Mouse (Mus musculus): Measurements from ENCODE around the gene Tmem147. TPM values are rescaled to one million over a fixed set of nuclear protein-coding genes. Genes with fewer than 3 reads are reported as not detected.

Tmem147 gene
- polyA plus RNA-seq, 1 experiment = 103 TPM

- Histone ChIP-seq H3K27ac (ENCODE audit: insufficient read depth, low read length) (no peak overlapping the region), H3K4me3 (ENCODE audit: extremely low read depth, insufficient read depth, insufficient read length) (no peak overlapping the region), H3K4me1 (ENCODE audit: control insufficient read depth, insufficient read depth, insufficient read length) (no peaks in the 10 kb centered on the region), H3K36me3 (ENCODE audit: control insufficient read depth, insufficient read depth, low read length) (no peaks in the 10 kb centered on the region), H3K27me3 (ENCODE audit: control insufficient read depth, insufficient read depth, low read length) (no peaks in the 10 kb centered on the region)
- DNase-seq (ENCODE audit: low read depth in 1 of 2, low spot score in 2 of 2) = no peak
- WGBS = 90% methylated on average over 1 of the region's 1 CpGs
- no peak for TF ChIP-seq CTCF (IDR thresholded peaks at IDR 0.05; ENCODE audit: extremely low read depth, insufficient read depth, insufficient read length, insufficient replicate concordance)
- TF ChIP-seq POLR2A (IDR thresholded peaks at IDR 0.05; ENCODE audit: low read depth, low read length) = no peak
Observed at GRCm38 (mm10) chr7:30707441-30707840, 21.9 kb downstream of the Tmem147 start.

GRCm38 (mm10) chr7:30706214-30706882 is 23.0 kb downstream of the Tmem147 start:
- Histone ChIP-seq H3K4me3 (ENCODE audit: extremely low read depth, insufficient read depth, insufficient read length) (no peak overlapping the region), H3K27me3 (ENCODE audit: control insufficient read depth, insufficient read depth, low read length) (no peaks in the 10 kb centered on the region), H3K36me3 (ENCODE audit: control insufficient read depth, insufficient read depth, low read length) (no peaks in the 10 kb centered on the region), H3K27ac (ENCODE audit: insufficient read depth, low read length) (no peak overlapping the region), H3K4me1 (ENCODE audit: control insufficient read depth, insufficient read depth, insufficient read length) (no peaks in the 10 kb centered on the region)
- TF ChIP-seq CTCF (IDR thresholded peaks at IDR 0.05; ENCODE audit: extremely low read depth, insufficient read depth, insufficient read length, insufficient replicate concordance) (no peak), POLR2A (IDR thresholded peaks at IDR 0.05; ENCODE audit: low read depth, low read length) (no peak)
- WGBS = 70% methylated on average over 8 of the region's 8 CpGs
- DNase-seq (ENCODE audit: low read depth in 1 of 2, low spot score in 2 of 2) = no peak

GRCm38 (mm10) chr7:30698589-30698988 is 30.8 kb downstream of the Tmem147 start, which contains the start of gene 2200002J24Rik:
Gene 2200002J24Rik, plus strand, starts transcription at chr7:30698926.
- DNase-seq (ENCODE audit: low read depth in 1 of 2, low spot score in 2 of 2) = no peak
- peak within 1 kb of the TSS; percentile 68 for H3K27ac ChIP-seq (ENCODE audit: insufficient read depth, low read length)

GRCm38 (mm10) chr7:30698101-30698500 is 31.2 kb downstream of the Tmem147 start:
- Histone ChIP-seq H3K27me3 (ENCODE audit: control insufficient read depth, insufficient read depth, low read length) (no peaks in the 10 kb centered on the region), H3K36me3 (ENCODE audit: control insufficient read depth, insufficient read depth, low read length) (no peaks in the 10 kb centered on the region), H3K4me3 (ENCODE audit: extremely low read depth, insufficient read depth, insufficient read length) (no peak overlapping the region), H3K4me1 (ENCODE audit: control insufficient read depth, insufficient read depth, insufficient read length) (peaks cover 6% of the 10 kb centered on the region; the same call in 1 of the 2 replicates), H3K27ac (ENCODE audit: insufficient read depth, low read length) (peak overlapping the region; percentile 68)
- DNase-seq (ENCODE audit: low read depth in 1 of 2, low spot score in 2 of 2) = peak; percentile 15 to 28
- 5% methylated on average over 5 of the region's 5 CpGs for WGBS
- TF ChIP-seq POLR2A (IDR thresholded peaks at IDR 0.05; ENCODE audit: low read depth, low read length) (no peak), CTCF (IDR thresholded peaks at IDR 0.05; ENCODE audit: extremely low read depth, insufficient read depth, insufficient read length, insufficient replicate concordance) (no peak)

More at GRCm38 (mm10) chr7:30698589-30698988, 30.8 kb downstream of the Tmem147 start, which contains the start of gene 2200002J24Rik:
- H3K27me3 ChIP-seq (ENCODE audit: control insufficient read depth, insufficient read depth, low read length) = no peaks in the 10 kb centered on the region
- 67% methylated on average over 9 of the region's 9 CpGs for WGBS
- TF ChIP-seq POLR2A (IDR thresholded peaks at IDR 0.05; ENCODE audit: low read depth, low read length) = no peak
- no peak for TF ChIP-seq CTCF (IDR thresholded peaks at IDR 0.05; ENCODE audit: extremely low read depth, insufficient read depth, insufficient read length, insufficient replicate concordance)
- peaks cover 6% of the 10 kb centered on the region; the same call in 1 of the 2 replicates for H3K4me1 ChIP-seq (ENCODE audit: control insufficient read depth, insufficient read depth, insufficient read length)
- H3K36me3 ChIP-seq (ENCODE audit: control insufficient read depth, insufficient read depth, low read length) = no peaks in the 10 kb centered on the region
- H3K4me3 ChIP-seq (ENCODE audit: extremely low read depth, insufficient read depth, insufficient read length) = no peak within 1 kb of the TSS

GRCm38 (mm10) chr7:30688325-30688724 is 41.0 kb downstream of the Tmem147 start:
- Histone ChIP-seq H3K4me1 (ENCODE audit: control insufficient read depth, insufficient read depth, insufficient read length) (peaks cover 2% of the 10 kb centered on the region; the same call in 1 of the 2 replicates), H3K27me3 (ENCODE audit: control insufficient read depth, insufficient read depth, low read length) (no peaks in the 10 kb centered on the region), H3K4me3 (ENCODE audit: extremely low read depth, insufficient read depth, insufficient read length) (no peak overlapping the region), H3K36me3 (ENCODE audit: control insufficient read depth, insufficient read depth, low read length) (no peaks in the 10 kb centered on the region), H3K27ac (ENCODE audit: insufficient read depth, low read length) (no peak overlapping the region)
- TF ChIP-seq POLR2A (IDR thresholded peaks at IDR 0.05; ENCODE audit: low read depth, low read length) (no peak), CTCF (IDR thresholded peaks at IDR 0.05; ENCODE audit: extremely low read depth, insufficient read depth, insufficient read length, insufficient replicate concordance) (no peak)
- 87% methylated on average over 6 of the region's 6 CpGs for WGBS
- no peak for DNase-seq (ENCODE audit: low read depth in 1 of 2, low spot score in 2 of 2)

GRCm38 (mm10) chr7:30683425-30683824 is 45.9 kb downstream of the Tmem147 start:
- DNase-seq (ENCODE audit: low read depth in 1 of 2, low spot score in 2 of 2) = no peak
- H3K4me1 ChIP-seq (ENCODE audit: control insufficient read depth, insufficient read depth, insufficient read length) = peaks cover 2% of the 10 kb centered on the region; the same call in 1 of the 2 replicates
- H3K27me3 ChIP-seq (ENCODE audit: control insufficient read depth, insufficient read depth, low read length) = no peaks in the 10 kb centered on the region
- H3K27ac ChIP-seq (ENCODE audit: insufficient read depth, low read length) = no peak overlapping the region
- 32% methylated on average over 2 of the region's 2 CpGs for WGBS
- no peaks in the 10 kb centered on the region for H3K36me3 ChIP-seq (ENCODE audit: control insufficient read depth, insufficient read depth, low read length)
- TF ChIP-seq CTCF (IDR thresholded peaks at IDR 0.05; ENCODE audit: extremely low read depth, insufficient read depth, insufficient read length, insufficient replicate concordance) (no peak), POLR2A (IDR thresholded peaks at IDR 0.05; ENCODE audit: low read depth, low read length) (no peak)
- no peak overlapping the region for H3K4me3 ChIP-seq (ENCODE audit: extremely low read depth, insufficient read depth, insufficient read length)

GRCm38 (mm10) chr7:30681897-30682296 is 47.4 kb downstream of the Tmem147 start:
- H3K36me3 ChIP-seq (ENCODE audit: control insufficient read depth, insufficient read depth, low read length) = no peaks in the 10 kb centered on the region
- H3K4me1 ChIP-seq (ENCODE audit: control insufficient read depth, insufficient read depth, insufficient read length) = peaks cover 2% of the 10 kb centered on the region; the same call in 1 of the 2 replicates
- no peak overlapping the region for H3K4me3 ChIP-seq (ENCODE audit: extremely low read depth, insufficient read depth, insufficient read length)
- TF ChIP-seq CTCF (IDR thresholded peaks at IDR 0.05; ENCODE audit: extremely low read depth, insufficient read depth, insufficient read length, insufficient replicate concordance) (no peak), POLR2A (IDR thresholded peaks at IDR 0.05; ENCODE audit: low read depth, low read length) (no peak)
- 90% methylated on average over 5 of the region's 5 CpGs for WGBS
- no peak overlapping the region for H3K27ac ChIP-seq (ENCODE audit: insufficient read depth, low read length)
- no peak for DNase-seq (ENCODE audit: low read depth in 1 of 2, low spot score in 2 of 2)
- no peaks in the 10 kb centered on the region for H3K27me3 ChIP-seq (ENCODE audit: control insufficient read depth, insufficient read depth, low read length)
